Mouse (Mus musculus): ENCODE data around the gene Srgap2. TPM values are rescaled to one million over a fixed set of nuclear protein-coding genes. Genes with fewer than 3 reads are reported as not detected.

Srgap2 gene
- polyA plus RNA-seq, 1 experiment from 2014 or later: 9.5 TPM

- no peak for ATAC-seq (ENCODE audit: insufficient read depth, low FRiP score, low read depth)
- Histone ChIP-seq H3K4me1 (no peaks in the 10 kb centered on the region), H3K27ac (no peak overlapping the region), H3K4me2 (no peak overlapping the region), H3K9me3 (no peaks in the 10 kb centered on the region), H3K4me3 (replicated peaks) (no peak overlapping the region), H3K27me3 (replicated peaks) (no peaks in the 10 kb centered on the region), H3K9ac (no peak overlapping the region), H3K36me3 (0 out of 2 replicates have a peak, but pooled peaks cover 5% of the 10 kb centered on the region)
- 65% methylated on average over 2 of the region's 2 CpGs for WGBS
Observed at GRCm38 (mm10) chr1:131287267-131287666, 239.9 kb downstream of the Srgap2 start.

GRCm38 (mm10) chr1:131286803-131287202 is 240.3 kb downstream of the Srgap2 start:
- Histone ChIP-seq H3K9ac (no peak overlapping the region), H3K4me3 (replicated peaks) (no peak overlapping the region), H3K9me3 (no peaks in the 10 kb centered on the region), H3K27ac (no peak overlapping the region), H3K4me2 (no peak overlapping the region), H3K27me3 (replicated peaks) (no peaks in the 10 kb centered on the region), H3K4me1 (no peaks in the 10 kb centered on the region), H3K36me3 (0 out of 2 replicates have a peak, but pooled peaks cover 5% of the 10 kb centered on the region)
- no peak for ATAC-seq (ENCODE audit: insufficient read depth, low FRiP score, low read depth)
- WGBS: 63% methylated on average over 5 of the region's 5 CpGs

- Histone ChIP-seq H3K27me3 (replicated peaks) (no peaks in the 10 kb centered on the region), H3K4me2 (no peak overlapping the region), H3K27ac (no peak overlapping the region), H3K4me3 (replicated peaks) (no peak overlapping the region), H3K4me1 (peaks cover 5% of the 10 kb centered on the region), H3K9me3 (no peaks in the 10 kb centered on the region), H3K9ac (no peak overlapping the region), H3K36me3 (0 out of 2 replicates have a peak, but pooled peaks cover 5% of the 10 kb centered on the region)
- no peak for ATAC-seq (ENCODE audit: insufficient read depth, low FRiP score, low read depth)
- WGBS: 61% methylated on average over 4 of the region's 4 CpGs
Observed at GRCm38 (mm10) chr1:131284616-131285015, 242.5 kb downstream of the Srgap2 start.

- WGBS: 75% methylated on average over 1 of the region's 1 CpGs
- Histone ChIP-seq H3K4me1 (peaks cover 7% of the 10 kb centered on the region), H3K9ac (no peak overlapping the region), H3K4me2 (no peak overlapping the region), H3K27ac (no peak overlapping the region), H3K4me3 (replicated peaks) (no peak overlapping the region), H3K36me3 (0 out of 2 replicates have a peak, but pooled peaks cover 2% of the 10 kb centered on the region), H3K9me3 (no peaks in the 10 kb centered on the region), H3K27me3 (replicated peaks) (no peaks in the 10 kb centered on the region)
- no peak for ATAC-seq (ENCODE audit: insufficient read depth, low FRiP score, low read depth)
Observed at GRCm38 (mm10) chr1:131284167-131284566, 243.0 kb downstream of the Srgap2 start.

- H3K27me3 ChIP-seq (replicated peaks): no peaks in the 10 kb centered on the region
- no peak for ATAC-seq (ENCODE audit: insufficient read depth, low FRiP score, low read depth)
- H3K9me3 ChIP-seq: no peaks in the 10 kb centered on the region
- H3K9ac ChIP-seq: no peak overlapping the region
- 53% methylated on average over 4 of the region's 4 CpGs for WGBS
- H3K4me3 ChIP-seq (replicated peaks): no peak overlapping the region
- H3K27ac ChIP-seq: no peak overlapping the region
- H3K36me3 ChIP-seq: no peaks in the 10 kb centered on the region
- H3K4me1 ChIP-seq: peaks cover 10% of the 10 kb centered on the region
- no peak overlapping the region for H3K4me2 ChIP-seq
Observed at GRCm38 (mm10) chr1:131281731-131282130, 245.4 kb downstream of the Srgap2 start.

- Histone ChIP-seq H3K27me3 (replicated peaks) (no peaks in the 10 kb centered on the region), H3K9ac (no peak overlapping the region), H3K27ac (0 out of 2 replicates have a peak overlapping the region, but pooled peaks have one; percentile 7), H3K4me3 (replicated peaks) (no peak overlapping the region), H3K4me1 (peaks cover 10% of the 10 kb centered on the region), H3K9me3 (no peaks in the 10 kb centered on the region), H3K36me3 (no peaks in the 10 kb centered on the region), H3K4me2 (0 out of 2 replicates have a peak overlapping the region, but pooled peaks have one; percentile 60)
- ATAC-seq (ENCODE audit: insufficient read depth, low FRiP score, low read depth): no peak
- WGBS: 29% methylated on average over 3 of the region's 3 CpGs
Observed at GRCm38 (mm10) chr1:131280280-131280679, 246.9 kb downstream of the Srgap2 start.

GRCm38 (mm10) chr1:131279456-131279776 is 247.7 kb downstream of the Srgap2 start, which contains the start of gene Ikbke:
TSS of gene Ikbke (minus strand) at chr1:131279606.
- H3K9ac ChIP-seq: 0 out of 2 replicates have a peak within 1 kb of the TSS, but pooled peaks have one; percentile 16
- peaks cover 15% of the 10 kb centered on the region for H3K4me1 ChIP-seq
- no peaks in the 10 kb centered on the region for H3K36me3 ChIP-seq
- WGBS: 15% methylated on average over 4 of the region's 4 CpGs
- ATAC-seq (ENCODE audit: insufficient read depth, low FRiP score, low read depth): no peak
- H3K4me2 ChIP-seq: peak within 1 kb of the TSS; percentile 60
- no peaks in the 10 kb centered on the region for H3K9me3 ChIP-seq
- no peaks in the 10 kb centered on the region for H3K27me3 ChIP-seq (replicated peaks)
- peak within 1 kb of the TSS; percentile 41 for H3K4me3 ChIP-seq (replicated peaks)
- peak within 1 kb of the TSS; percentile 61 for H3K27ac ChIP-seq

- 33% methylated on average over 8 of the region's 8 CpGs for WGBS
- Histone ChIP-seq H3K27ac (peak overlapping the region; percentile 61), H3K4me2 (peak overlapping the region; percentile 60), H3K4me3 (replicated peaks) (peak overlapping the region; percentile 41), H3K36me3 (no peaks in the 10 kb centered on the region), H3K9ac (0 out of 2 replicates have a peak overlapping the region, but pooled peaks have one; percentile 16), H3K9me3 (no peaks in the 10 kb centered on the region), H3K27me3 (replicated peaks) (no peaks in the 10 kb centered on the region), H3K4me1 (peaks cover 15% of the 10 kb centered on the region)
- ATAC-seq (ENCODE audit: insufficient read depth, low FRiP score, low read depth): no peak
Observed at GRCm38 (mm10) chr1:131278606-131279455, 248.3 kb downstream of the Srgap2 start.

- no peak overlapping the region for H3K4me2 ChIP-seq
- no peak overlapping the region for H3K9ac ChIP-seq
- no peak for ATAC-seq (ENCODE audit: insufficient read depth, low FRiP score, low read depth)
- H3K27ac ChIP-seq: no peak overlapping the region
- H3K36me3 ChIP-seq: no peaks in the 10 kb centered on the region
- H3K4me3 ChIP-seq (replicated peaks): no peak overlapping the region
- peaks cover 15% of the 10 kb centered on the region for H3K4me1 ChIP-seq
- H3K27me3 ChIP-seq (replicated peaks): no peaks in the 10 kb centered on the region
- no peaks in the 10 kb centered on the region for H3K9me3 ChIP-seq
Observed at GRCm38 (mm10) chr1:131276831-131277230, 250.3 kb downstream of the Srgap2 start.

- no peaks in the 10 kb centered on the region for H3K36me3 ChIP-seq
- 73% methylated on average over 14 of the region's 14 CpGs for WGBS
- peaks cover 15% of the 10 kb centered on the region for H3K4me1 ChIP-seq
- no peak overlapping the region for H3K4me3 ChIP-seq (replicated peaks)
- no peak overlapping the region for H3K9ac ChIP-seq
- H3K4me2 ChIP-seq: no peak overlapping the region
- H3K27me3 ChIP-seq (replicated peaks): no peaks in the 10 kb centered on the region
- no peak for ATAC-seq (ENCODE audit: insufficient read depth, low FRiP score, low read depth)
- no peak overlapping the region for H3K27ac ChIP-seq
- H3K9me3 ChIP-seq: no peaks in the 10 kb centered on the region
Observed at GRCm38 (mm10) chr1:131275577-131275976, 251.6 kb downstream of the Srgap2 start.

- 0 out of 2 replicates have a peak, but pooled peaks have one; percentile 24 for ATAC-seq (ENCODE audit: insufficient read depth, low FRiP score, low read depth)
- 34% methylated on average over 22 of the region's 22 CpGs for WGBS
- peak overlapping the region; percentile 22 for H3K4me2 ChIP-seq
- H3K4me1 ChIP-seq: peaks cover 12% of the 10 kb centered on the region; the same call in 1 of the 2 replicates
- H3K27ac ChIP-seq: no peak overlapping the region
- H3K4me3 ChIP-seq (replicated peaks): 0 out of 2 replicates have a peak overlapping the region, but pooled peaks have one; percentile 11
- H3K36me3 ChIP-seq: no peaks in the 10 kb centered on the region
- H3K9ac ChIP-seq: no peak overlapping the region
- 0 out of 2 replicates have a peak, but pooled peaks cover under 1% of the 10 kb centered on the region for H3K27me3 ChIP-seq (replicated peaks)
- H3K9me3 ChIP-seq: no peaks in the 10 kb centered on the region
Observed at GRCm38 (mm10) chr1:131274725-131275539, 252.2 kb downstream of the Srgap2 start.

Data from stomach, embryonic 15.5 days (tissue).